Mouse (Mus musculus) cerebellum, postnatal 4 days (tissue): ENCODE measurements at regions not wholly inside any gene's neighbourhood (a gene's known extent, or its start where the extent isn't known, plus 50 kb on each side); places are given as distances from the start of the nearest gene placed in this dataset.

Experiments
- DNase-seq, 2 experiments: peaks; one replicate each; pipeline ENCODE4 v3.0.0; 2022; ENCODE audit warnings: low spot score in 2 of 2, mixed read lengths in 1 of 2

DNA sequence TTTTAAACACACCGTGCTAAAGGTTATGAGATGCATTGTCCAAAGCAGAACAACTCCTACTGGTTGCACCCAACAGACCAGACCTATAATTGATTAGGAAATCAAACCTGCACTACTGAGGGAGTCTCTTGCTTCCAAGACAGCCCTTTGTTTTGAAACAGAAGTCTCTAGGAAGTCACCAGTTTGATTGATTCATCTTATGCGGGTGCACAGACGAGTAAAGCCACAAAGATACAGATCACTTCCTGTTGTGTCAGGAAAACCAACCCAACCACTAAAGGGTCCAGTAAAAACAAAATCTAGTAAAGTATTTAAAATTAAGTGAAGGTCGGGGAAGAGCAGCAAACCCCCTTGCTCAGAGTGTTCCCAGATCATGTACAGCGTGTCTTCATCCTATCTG, 58.3 kb upstream of the N6amt1 start:
- DNase-seq = no peak

DNA sequence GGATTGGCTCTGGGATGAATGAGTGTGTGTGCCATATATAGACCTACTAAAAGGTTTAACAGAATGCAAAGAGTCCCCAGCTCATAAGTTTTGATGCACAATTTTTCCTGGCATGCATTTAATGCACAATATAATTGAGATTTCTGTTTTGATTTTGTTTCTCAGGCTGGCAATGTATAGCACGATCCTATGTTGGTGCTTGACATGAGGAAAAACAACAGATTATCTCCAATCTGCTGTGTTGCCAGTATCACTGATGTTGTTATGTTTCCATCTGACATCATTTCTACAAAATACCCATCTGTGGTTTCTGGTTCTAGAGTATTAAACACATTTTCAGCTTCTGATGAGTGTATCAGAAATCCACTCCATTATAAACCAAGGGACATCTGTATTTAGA, 61.2 kb upstream of the N6amt1 start:
- DNase-seq = no peak

DNA sequence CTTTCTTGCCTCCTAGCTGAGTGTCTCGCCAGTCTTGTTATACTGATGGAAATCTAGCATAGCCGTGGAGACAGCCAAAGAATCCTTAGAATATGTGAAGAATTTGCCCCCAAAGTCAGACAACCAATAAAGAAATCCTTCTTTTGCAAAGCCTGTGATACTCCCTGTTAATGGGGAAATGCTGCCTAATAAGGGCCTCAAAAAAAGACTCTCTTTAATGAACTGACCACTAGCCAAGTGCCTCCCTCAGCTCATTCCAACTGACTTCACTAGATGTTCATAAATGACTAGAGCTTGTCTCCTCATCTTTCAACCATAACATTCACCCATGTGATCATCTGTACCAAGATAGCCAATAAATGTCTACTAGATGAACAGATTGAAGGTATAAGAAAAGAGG, 62.3 kb upstream of the N6amt1 start:
- no peak for DNase-seq

DNA sequence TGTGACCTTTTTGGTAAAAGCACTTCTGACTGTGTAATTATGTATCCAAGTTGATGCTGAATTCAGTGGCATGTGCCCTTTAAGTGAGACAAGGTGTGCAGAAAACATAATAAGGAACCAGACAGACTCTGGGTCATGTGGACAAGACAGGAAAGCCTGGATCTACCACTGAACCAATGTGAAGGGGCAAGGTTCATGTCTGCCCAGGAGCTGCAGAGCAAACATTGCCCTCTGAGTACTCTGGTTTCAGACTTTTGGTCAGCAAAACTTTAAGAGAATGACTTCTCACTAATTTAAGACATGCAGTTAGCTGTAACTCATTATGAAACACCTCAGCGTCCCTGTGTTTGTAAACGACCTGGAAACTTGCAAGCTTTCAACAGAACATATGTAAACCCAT, 68.3 kb upstream of the N6amt1 start:
- no peak for DNase-seq

DNA sequence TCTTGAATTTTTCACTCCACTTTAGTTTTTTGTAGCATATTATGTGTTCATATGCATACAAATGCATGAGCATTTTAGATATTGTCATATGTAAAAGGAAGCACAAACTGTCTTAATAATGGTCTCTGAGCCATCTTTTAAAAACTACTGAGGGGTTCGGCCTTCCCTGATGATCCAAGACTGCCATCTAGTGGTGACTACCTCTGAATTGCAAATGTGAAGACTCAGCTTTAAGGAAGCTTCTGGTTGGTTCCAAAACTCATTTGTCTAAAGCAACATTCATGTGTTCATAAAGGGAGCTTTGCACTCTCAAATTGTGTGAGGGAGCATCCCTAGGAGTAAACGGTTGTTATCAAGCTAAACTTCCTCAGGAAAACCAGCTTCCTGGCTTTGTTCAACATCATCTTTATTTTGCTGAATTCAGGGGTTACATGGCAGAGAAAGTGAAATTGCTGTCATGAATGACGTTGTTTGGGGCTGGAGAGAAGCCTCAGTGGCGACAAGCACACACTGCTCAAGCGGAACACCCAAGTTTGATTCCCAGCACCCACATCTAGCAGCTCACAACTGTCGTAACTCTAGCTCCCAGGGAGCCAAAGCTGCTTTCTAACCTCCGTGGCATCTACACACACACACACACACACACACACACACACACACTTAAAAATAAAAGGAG, 69.0 kb upstream of the N6amt1 start:
- DNase-seq = no peak

DNA sequence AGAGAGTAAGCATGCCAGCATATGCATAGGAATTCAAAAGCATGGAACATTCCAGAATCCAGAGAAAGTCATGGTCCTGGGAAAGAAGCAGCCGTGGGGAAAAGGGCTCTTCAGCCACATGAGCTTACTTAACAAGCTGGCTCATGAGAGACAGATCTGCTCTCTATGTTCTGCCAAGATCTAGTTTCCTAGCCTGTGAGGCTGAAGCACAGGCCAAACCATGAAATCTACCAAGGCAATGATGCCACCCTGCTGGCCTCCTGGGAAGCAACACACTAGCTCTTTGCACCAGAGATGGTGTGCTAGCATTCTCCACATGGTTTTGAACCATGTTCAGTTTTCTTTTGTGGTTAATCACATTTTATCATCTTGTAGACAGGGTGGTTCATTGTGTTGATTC, 75.5 kb upstream of the N6amt1 start:
- no peak for DNase-seq

DNA sequence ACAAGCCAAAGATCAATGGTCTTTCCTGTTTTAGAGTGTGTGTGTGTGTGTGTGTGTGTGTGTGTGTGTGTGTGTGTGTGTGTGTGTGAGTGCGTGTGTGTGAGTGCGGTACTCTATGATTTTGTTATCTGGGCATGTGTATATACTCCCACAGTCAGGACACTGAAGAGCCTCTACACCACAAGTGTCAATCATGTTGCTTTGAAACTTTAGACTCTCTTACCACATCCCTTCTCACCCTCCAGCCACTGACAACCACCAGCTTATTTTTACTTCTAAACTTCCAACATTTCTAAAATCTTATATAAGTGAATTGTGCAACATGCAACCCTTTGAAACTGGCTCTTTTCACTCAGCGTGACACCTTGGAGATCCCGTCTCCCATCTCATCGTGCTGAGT, 81.6 kb upstream of the N6amt1 start:
- DNase-seq = no peak

DNA sequence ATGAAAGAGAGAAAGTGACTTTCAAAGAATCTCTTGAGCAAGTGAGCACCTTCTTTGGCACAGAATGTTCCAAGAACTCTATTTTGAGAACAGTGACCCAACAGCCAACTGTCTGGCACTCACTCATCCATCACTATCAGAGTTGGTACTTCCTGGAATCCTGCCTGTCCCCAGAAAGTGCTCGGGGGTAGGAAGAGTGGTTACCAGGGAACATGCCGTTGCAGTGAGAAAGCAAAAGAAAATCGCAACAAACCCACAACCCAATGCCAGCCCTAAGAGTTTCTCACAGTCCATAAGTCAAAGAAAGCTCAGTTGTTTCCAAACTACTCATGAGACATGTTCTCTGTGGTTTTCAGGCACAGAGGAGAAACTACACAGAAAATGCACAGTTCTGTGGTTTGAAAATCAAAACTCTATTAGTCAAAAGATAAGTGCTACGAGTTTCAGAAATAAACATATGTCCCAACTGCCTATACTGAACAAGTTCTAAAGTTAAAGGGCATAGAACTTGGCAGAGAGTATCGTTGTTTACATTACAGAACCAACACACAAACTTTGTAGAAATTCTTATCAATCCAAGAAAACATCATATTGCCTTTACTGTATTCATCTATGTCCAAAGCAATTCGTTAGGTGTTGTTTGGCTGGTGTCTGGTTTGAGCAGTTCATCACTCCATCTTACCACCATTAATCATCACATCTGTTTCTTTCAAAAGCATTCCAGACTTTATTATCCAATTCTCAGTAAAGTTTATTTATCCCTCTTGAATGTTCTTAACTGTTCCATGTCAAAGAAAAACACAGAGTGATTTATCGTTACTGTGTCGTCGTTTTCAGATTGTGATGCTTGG, 85.8 kb upstream of the N6amt1 start:
- no peak for DNase-seq

DNA sequence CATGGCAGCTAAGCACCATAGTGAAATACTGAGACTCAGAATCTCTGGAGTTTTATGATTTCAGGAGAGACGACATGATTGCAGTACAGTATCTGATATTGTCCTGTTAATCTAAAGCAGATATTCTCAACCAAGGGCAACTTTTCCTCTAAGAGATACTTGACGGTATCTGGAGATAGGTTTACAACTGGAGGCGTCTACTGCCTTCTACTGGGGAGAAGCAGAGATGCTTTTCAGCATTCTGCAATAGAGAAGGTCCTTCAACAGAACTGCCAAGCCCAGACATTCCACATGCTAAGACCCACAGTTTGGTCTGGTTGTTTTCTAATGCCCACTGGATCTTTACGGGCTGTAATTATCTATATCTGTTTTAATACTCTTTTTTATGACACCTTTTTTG, 86.5 kb upstream of the N6amt1 start:
- DNase-seq = no peak

DNA sequence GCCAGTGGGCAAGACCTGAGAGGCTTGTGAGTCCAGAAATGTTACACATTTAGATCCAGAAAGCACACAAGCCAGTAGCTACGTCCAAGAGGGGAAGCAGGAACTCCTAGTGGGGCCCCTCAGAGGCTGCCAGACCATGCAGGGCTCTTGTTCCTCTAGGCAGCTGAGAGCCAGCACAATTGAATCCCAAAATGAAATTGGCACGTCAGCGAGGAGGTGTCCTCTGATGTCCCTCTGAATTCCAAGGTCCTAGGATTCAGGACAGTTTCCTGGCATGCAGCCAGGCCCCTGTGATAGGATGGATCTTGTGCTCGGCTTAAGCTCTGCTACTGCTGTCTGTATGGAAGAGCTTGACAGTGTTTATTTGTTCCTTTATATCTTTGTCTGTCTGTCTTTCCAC, 90.4 kb upstream of the N6amt1 start:
- DNase-seq = peak in 1 of 2 experiments; percentile 42

DNA sequence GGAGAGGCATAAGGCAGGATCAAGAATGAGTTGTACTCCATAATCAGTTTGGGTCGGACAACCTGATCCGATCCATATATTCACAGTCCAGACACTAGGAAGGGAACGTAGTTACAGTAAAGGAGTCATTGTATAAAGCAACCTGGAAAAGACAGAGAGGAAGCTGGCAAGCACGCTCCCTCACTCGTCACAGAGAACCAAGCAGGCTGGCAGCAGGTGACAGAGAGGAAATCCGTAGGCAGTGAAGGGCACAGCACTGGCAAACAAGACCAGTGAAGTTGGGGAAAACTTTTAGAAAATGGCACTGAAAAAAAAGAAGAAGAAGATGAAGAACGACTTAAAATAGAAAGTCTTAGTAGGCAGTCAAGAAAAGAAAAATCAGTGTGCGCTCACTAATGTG, 90.9 kb upstream of the N6amt1 start:
- no peak for DNase-seq

DNA sequence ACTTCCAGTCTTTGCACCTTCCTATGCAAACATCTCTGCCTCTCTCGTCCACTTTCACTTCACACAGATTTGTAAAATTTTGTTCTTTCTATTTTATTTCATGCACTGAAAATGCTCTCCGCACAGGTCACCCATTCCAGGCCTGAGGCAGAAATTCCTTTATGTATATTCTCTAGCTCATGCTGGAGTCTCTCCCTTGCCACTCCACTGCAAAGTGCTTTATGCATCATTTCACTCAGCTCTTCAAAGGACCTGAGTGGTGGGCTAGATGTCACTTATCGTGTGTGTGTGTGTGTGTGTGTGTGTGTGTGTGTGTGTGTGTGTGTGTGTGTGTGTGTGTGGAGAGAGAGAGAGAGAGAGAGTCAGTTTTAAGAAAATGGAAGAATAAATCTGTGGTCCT, 91.5 kb upstream of the N6amt1 start:
- no peak for DNase-seq

DNA sequence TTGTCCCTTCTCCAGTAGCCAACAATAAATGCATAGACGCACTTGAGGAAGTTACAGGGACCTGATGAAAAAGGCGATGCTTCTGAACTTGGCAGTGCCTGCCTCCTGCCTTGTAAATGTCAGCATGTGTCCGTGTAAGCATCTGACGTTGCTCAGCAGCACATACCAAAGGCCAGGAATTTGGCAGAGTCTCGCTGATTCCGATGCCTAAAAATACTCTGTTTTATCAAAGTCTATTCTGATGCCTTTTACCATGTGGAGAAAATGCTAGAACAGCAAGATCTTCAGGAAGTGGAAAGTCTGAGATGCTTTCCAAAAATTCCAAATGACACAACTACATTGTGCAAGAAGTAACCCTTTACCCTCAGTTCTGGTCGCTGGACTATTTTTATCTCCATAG, 92.5 kb upstream of the N6amt1 start:
- no peak for DNase-seq

DNA sequence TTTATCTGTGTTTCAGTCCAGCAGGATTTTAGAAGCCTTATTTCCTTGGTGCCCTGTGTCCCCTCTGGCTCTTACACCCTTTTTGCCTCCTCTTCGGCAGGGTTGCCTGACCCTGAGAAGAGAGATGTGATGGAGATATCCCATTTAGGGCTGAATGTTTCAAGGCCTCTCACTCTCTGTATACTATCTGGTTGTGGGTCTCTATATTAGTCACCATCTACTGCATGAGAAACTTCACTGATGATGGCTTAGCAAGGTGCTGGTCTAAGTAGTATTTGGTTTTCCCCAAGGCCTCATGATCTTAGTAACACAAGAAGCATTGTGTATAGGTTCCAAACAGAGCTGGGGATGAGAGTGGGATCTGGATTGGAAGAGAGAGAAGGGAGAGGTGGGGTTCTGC, 99.2 kb upstream of the N6amt1 start:
- DNase-seq = no peak

DNA sequence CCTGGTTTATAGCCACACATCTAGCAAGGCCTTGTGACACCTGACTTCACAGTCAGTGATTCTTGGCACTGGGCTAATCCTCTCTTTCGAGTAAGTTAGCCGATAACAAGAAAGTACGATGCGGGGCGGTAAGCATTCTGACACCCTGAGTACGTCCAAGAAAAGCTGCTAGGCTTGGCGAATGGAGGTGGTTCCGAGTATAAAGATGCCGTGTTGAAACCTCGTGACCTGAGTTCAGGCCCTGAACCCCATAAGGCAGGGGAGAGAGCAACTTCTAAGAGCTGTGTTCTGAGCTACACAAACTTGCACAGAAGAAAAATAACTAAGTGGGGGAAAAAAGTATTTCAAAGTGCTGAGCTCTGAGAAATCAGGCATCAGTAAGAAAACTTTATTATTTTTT, 103.5 kb upstream of the N6amt1 start:
- DNase-seq = no peak

DNA sequence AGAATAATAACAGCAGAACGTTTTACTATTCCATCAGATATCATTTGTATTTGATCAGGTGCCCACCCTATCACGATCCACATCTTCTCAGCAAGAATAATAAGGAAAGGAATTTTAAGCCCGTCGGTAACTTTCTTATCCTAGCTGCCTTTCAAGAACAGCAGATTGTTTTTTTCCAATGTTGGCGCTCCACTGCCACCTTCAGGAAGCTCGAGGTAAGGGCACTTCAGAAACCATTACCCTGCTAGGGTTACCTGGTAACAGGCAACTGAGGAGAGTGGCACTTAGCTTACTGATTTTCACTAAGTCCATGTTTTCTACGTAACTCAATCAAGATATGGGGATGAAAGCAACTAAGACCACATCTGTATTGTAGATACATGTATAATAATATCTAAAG, 104.1 kb upstream of the N6amt1 start:
- DNase-seq = no peak

DNA sequence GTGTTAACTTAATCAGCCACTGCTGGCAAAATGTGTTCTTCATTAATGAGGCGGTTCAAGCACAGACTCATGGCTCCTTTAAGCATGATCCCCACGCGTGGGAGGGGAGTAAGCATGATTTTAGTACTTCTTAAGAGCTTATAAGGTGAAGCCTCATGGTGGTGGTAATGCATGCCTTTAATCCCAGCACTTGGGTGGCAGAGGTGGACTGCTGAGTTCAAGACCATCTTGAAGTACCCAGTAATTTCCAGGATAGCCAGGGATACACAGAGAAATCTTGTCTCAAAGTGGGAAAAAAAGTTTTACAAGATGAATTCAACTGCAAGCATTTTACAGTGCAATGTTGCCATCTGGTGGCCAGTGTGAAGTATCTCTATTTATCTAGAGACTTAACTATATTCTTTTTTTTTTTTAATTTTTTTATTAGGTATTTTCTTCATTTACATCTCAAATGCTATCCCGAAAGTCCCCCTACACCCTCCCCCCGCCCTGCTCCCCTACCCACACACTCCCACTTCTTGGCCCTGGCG, 105.4 kb upstream of the N6amt1 start:
- peak in 1 of 2 experiments; percentile 39 for DNase-seq

DNA sequence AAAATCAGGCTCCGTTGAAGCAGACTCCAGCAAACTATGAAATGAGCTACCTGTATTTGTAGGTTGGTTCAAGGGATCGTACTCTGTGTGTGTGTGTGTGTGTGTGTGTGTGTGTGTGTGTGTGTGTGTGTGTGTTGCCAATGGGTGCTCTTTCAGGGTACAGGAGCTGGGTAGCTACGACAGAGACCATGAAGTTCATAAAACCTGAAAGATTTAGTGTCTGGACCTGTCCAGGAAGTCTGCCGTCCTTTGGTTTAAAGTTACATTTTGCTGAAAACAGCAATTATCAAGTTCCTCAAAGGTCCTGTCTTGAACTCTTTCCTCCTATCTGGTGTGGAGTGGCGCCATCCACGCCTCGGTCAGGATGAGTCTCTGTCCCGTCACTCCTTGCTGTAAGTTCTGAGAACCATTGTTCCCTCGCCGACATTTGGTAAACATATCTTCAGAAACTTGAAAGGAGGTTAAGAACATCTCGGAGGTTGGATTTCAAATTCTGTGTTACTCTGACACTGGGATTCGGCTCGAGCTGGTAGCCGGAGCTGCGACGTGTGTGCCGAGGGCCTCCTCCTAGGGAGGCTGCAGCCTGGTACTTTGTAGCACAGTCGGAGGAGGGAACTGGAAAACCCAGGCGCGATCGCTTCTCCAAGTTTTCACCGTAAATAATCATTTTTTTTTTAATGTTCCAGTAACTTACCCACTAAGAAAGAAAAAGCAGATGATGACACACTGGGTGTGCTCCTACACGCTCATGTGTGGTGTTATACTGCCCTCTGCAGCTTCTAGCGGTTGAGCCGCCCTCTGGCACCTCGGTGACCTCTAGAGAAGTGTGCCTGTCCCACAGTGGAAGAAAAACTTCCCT, 107.8 kb upstream of the N6amt1 start:
- peak in 1 of 2 experiments; percentile 34 for DNase-seq

DNA sequence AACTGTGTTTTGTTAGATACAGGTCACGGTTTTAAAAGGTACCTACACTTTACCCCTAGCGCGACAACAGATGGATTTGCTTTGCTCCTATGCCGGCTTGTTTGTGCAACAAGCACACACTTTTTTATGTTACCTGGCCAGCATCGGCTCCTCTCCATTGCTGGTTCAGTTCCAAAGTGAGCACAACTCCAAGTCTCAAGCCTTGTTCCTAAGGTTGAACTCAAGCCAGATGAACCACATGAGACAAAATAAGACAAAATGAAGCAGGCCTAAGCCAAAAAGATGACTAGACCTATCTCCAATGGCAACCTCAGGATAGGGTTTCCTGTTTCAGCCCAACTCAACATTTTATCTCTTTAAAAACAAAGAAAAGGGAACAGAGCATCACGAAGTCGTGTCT, 108.5 kb upstream of the N6amt1 start:
- no peak for DNase-seq

DNA sequence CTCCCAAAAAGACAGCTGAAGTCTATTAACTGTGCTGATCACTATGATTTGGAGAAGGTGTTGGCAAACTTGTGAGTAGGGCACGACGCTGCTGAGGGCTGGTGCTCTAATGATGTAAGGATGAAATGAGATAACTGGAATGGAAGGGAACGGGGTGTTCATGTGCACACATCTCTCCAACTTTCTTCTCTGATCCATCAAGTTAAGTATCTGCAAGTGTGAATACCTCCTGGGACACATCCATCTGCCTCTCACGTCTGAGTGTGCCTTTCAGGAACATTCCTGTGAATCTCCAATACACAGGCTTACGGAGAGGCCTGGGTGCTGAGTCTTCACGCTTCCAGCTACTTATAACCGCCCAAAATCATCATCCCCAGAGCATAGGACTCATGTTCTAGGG, 112.0 kb upstream of the N6amt1 start:
- no peak for DNase-seq

DNA sequence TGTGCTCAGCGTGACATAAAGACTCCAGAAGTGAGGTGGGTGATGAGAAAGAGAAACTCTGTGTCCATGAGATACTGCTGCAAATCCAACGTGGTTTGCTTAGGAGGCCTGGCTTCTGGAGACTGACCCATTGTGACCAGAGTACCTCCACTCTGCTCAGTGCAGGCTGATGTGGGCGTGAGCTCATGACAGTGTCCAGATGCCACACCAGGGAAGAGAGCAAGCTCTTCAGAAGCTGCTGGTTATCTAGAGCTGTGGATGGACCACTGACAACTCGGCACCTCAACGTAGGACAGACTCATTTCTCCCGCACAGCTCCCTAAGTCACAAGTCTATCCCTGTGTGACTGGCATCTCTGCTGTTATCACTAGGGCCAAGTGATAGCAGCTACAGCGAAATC, 114.9 kb upstream of the N6amt1 start:
- DNase-seq = no peak

DNA sequence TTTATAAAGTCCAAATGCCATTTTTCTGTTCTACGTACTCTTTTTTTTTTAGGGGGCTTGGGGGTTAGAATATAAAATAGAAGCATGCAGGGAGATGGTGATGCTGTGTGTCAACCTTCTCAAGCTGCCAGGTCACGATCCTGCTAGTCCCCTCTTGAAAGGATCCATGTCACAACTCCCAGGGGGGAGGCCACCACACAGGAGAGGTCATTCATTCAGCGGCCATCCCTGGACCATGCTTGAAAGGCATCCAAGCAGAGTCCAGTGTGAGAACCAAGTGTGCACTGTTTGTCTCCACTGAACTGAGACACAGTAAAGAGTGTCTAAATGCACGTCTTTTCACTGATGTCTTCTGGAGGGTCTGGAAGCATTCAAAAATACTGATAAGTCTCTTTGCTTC, 119.8 kb upstream of the N6amt1 start:
- no peak for DNase-seq
